Mouse (Mus musculus) small intestine, adult 2 months (tissue): ENCODE results near the gene Arhgef3. TPM values are rescaled to one million over a fixed set of nuclear protein-coding genes. Genes with fewer than 3 reads are reported as not detected.
A peak's percentile ranks its signal among the peaks of the same experiment; 100 is the strongest.

Experiments used
- H3K27ac ChIP-seq: fragments of 200-500 bp; 2 replicates; pipeline ENCODE4 v1.5.1; 2012; ENCODE audit warnings: low read depth, low read length, control low read depth, inconsistent platforms; ENCODE audit not compliant: insufficient read depth
- H3K27me3 ChIP-seq: fragments of 200-500 bp; 2 replicates; pipeline ENCODE4 v1.6.1; 2012; ENCODE audit warnings: mild to moderate bottlenecking, moderate library complexity, low read length, inconsistent platforms; ENCODE audit not compliant: control insufficient read depth, insufficient read depth
- H3K36me3 ChIP-seq: fragments of 200-500 bp; 2 replicates; pipeline ENCODE4 v1.6.1; 2012; ENCODE audit warnings: mild to moderate bottlenecking, low read length, control low read depth, inconsistent platforms; ENCODE audit not compliant: control insufficient read depth, insufficient read depth
- H3K4me1 ChIP-seq: fragments of 200-500 bp; 2 replicates; pipeline ENCODE4 v1.6.1; 2012; ENCODE audit warnings: low read length, inconsistent platforms, mixed read lengths; ENCODE audit not compliant: control insufficient read depth, insufficient read depth, insufficient read length
- H3K4me3 ChIP-seq: fragments of 200-500 bp; 2 replicates; pipeline ENCODE4 v1.5.1; 2012; ENCODE audit warnings: low read depth, mild to moderate bottlenecking, control low read depth, inconsistent platforms, low read length, moderate library complexity
- CTCF ChIP-seq: fragments of 200-500 bp; IDR thresholded peaks from 2 replicates; pipeline ENCODE4 v1.5.1; 2012; ENCODE audit warnings: low read depth, mild to moderate bottlenecking, control low read depth, inconsistent platforms, low read length, moderate library complexity, mixed read lengths; ENCODE audit not compliant: insufficient replicate concordance, insufficient read length; ENCODE audit errors: extremely low read depth
- POLR2A ChIP-seq: fragments of 200-500 bp; IDR thresholded peaks from 2 replicates; pipeline ENCODE4 v1.6.1; 2012; ENCODE audit warnings: low read depth, mild to moderate bottlenecking, control low read depth, inconsistent platforms, low read length, moderate library complexity
- WGBS: fragments of 180-500 bp; shearing (Covaris S2); methylation state at CpG from one replicate; pipeline ENCODE4 v1.1.7; 2018; 5-methylcytosine and 5-hydroxymethylcytosine counted together
- polyA plus RNA-seq: library from polyadenylated mRNA; depleted of rRNA; stranded (reverse); fragments of >200 nt; gene quantifications from 2 replicates; pipeline ENCODE4 v1.2.3, GENCODE M21; 2012; rRNA removed

Gene Arhgef3
- polyA plus RNA-seq, 1 experiment = 7.0 TPM

- Histone ChIP-seq H3K27me3 (no peaks in the 10 kb centered on the region), H3K36me3 (0 out of 2 replicates have a peak, but pooled peaks cover 3% of the 10 kb centered on the region), H3K4me1 (peaks cover 4% of the 10 kb centered on the region), H3K27ac (peak overlapping the region; percentile 88), H3K4me3 (peak overlapping the region; percentile 71)
- under 1% methylated on average over 78 of the region's 78 CpGs for WGBS
- TF ChIP-seq CTCF = no peak
- peak; percentile 19 for TF ChIP-seq POLR2A
Observed at GRCm38 (mm10) chr14:27428973-27429711, 314.4 kb downstream of the Arhgef3 start.

- H3K4me3 ChIP-seq = no peak overlapping the region
- 89% methylated on average over 4 of the region's 4 CpGs for WGBS
- H3K36me3 ChIP-seq = 0 out of 2 replicates have a peak, but pooled peaks cover 4% of the 10 kb centered on the region
- peaks cover 4% of the 10 kb centered on the region for H3K4me1 ChIP-seq
- TF ChIP-seq POLR2A (no peak), CTCF (no peak)
- no peaks in the 10 kb centered on the region for H3K27me3 ChIP-seq
- no peak overlapping the region for H3K27ac ChIP-seq
Observed at GRCm38 (mm10) chr14:27430280-27430679, 315.6 kb downstream of the Arhgef3 start.

GRCm38 (mm10) chr14:27432064-27432463 is 317.4 kb downstream of the Arhgef3 start:
- Histone ChIP-seq H3K4me3 (no peak overlapping the region), H3K36me3 (0 out of 2 replicates have a peak, but pooled peaks cover 6% of the 10 kb centered on the region), H3K27ac (no peak overlapping the region), H3K27me3 (no peaks in the 10 kb centered on the region), H3K4me1 (peaks cover 4% of the 10 kb centered on the region)
- TF ChIP-seq CTCF (no peak), POLR2A (no peak)
- 92% methylated on average over 2 of the region's 2 CpGs for WGBS

- H3K4me1 ChIP-seq = no peaks in the 10 kb centered on the region
- H3K27me3 ChIP-seq = no peaks in the 10 kb centered on the region
- no peak overlapping the region for H3K4me3 ChIP-seq
- TF ChIP-seq POLR2A = no peak
- no peak for TF ChIP-seq CTCF
- no peak overlapping the region for H3K27ac ChIP-seq
- peaks cover 13% of the 10 kb centered on the region for H3K36me3 ChIP-seq
- whole genome bisulfite sequencing = 96% methylated on average over 1 of the region's 1 CpGs
Observed at GRCm38 (mm10) chr14:27436116-27436515, 321.4 kb downstream of the Arhgef3 start.

GRCm38 (mm10) chr14:27436826-27437225 is 322.1 kb downstream of the Arhgef3 start:
- Histone ChIP-seq H3K27me3 (no peaks in the 10 kb centered on the region), H3K4me1 (no peaks in the 10 kb centered on the region), H3K27ac (no peak overlapping the region), H3K4me3 (no peak overlapping the region), H3K36me3 (peaks cover 13% of the 10 kb centered on the region)
- WGBS = 79% methylated on average over 3 of the region's 3 CpGs
- no peak for TF ChIP-seq POLR2A
- TF ChIP-seq CTCF = no peak

GRCm38 (mm10) chr14:27440921-27441320 is 326.2 kb downstream of the Arhgef3 start:
- H3K36me3 ChIP-seq = peaks cover 27% of the 10 kb centered on the region
- H3K4me3 ChIP-seq = no peak overlapping the region
- no peaks in the 10 kb centered on the region for H3K27me3 ChIP-seq
- no peaks in the 10 kb centered on the region for H3K4me1 ChIP-seq
- H3K27ac ChIP-seq = no peak overlapping the region
- TF ChIP-seq CTCF (no peak), POLR2A (no peak)

GRCm38 (mm10) chr14:27444851-27445281 is 330.2 kb downstream of the Arhgef3 start:
- Histone ChIP-seq H3K4me1 (no peaks in the 10 kb centered on the region), H3K36me3 (peaks cover 41% of the 10 kb centered on the region), H3K27me3 (no peaks in the 10 kb centered on the region), H3K4me3 (no peak overlapping the region), H3K27ac (no peak overlapping the region)
- WGBS = 91% methylated on average over 2 of the region's 2 CpGs
- no peak for TF ChIP-seq CTCF
- no peak for TF ChIP-seq POLR2A

GRCm38 (mm10) chr14:27446963-27447362 is 332.3 kb downstream of the Arhgef3 start:
- peaks cover 37% of the 10 kb centered on the region for H3K36me3 ChIP-seq
- 83% methylated on average over 4 of the region's 4 CpGs for WGBS
- no peaks in the 10 kb centered on the region for H3K4me1 ChIP-seq
- no peak for TF ChIP-seq POLR2A
- H3K4me3 ChIP-seq = no peak overlapping the region
- H3K27ac ChIP-seq = no peak overlapping the region
- H3K27me3 ChIP-seq = no peaks in the 10 kb centered on the region

Other genes with a start within 250 kb of the Arhgef3 start
- not detected in 2 replicates for gene Asb14, start 220.3 kb upstream of the Arhgef3 start, polyA plus RNA-seq
- gene Appl1, start 143.7 kb upstream of the Arhgef3 start, polyA plus RNA-seq = 0.44 and 1.3 TPM in 2 replicates
- gene Hesx1, start 120.5 kb upstream of the Arhgef3 start, polyA plus RNA-seq = not detected in 2 replicates
- gene Il17rd, start 76.0 kb upstream of the Arhgef3 start, polyA plus RNA-seq = 0.94 and 1.8 TPM in 2 replicates